Mouse (Mus musculus) myocyte (in vitro differentiated cells): ENCODE measurements at regions not wholly inside any gene's neighbourhood (a gene's known extent, or its start where the extent isn't known, plus 50 kb on each side); places are given as distances from the start of the nearest gene placed in this dataset.

Experiments used
- H3K27me3 ChIP-seq: one replicate; pipeline ENCODE4 v1.6.1; 2011; ENCODE audit not compliant: control insufficient read depth, insufficient read depth, insufficient read length
- H3K36me3 ChIP-seq: one replicate; pipeline ENCODE4 v1.6.1; 2011; ENCODE audit not compliant: control insufficient read depth, insufficient read depth
- H3K4me2 ChIP-seq: one replicate; pipeline ENCODE4 v1.6.1; 2011; ENCODE audit warnings: low read depth, control low read depth
- H3K4me3 ChIP-seq: one replicate; pipeline ENCODE4 v1.5.1; 2011; ENCODE audit warnings: mild to moderate bottlenecking, control low read depth, moderate library complexity
- H3K79me2 ChIP-seq: one replicate; pipeline ENCODE4 v1.6.1; 2011; ENCODE audit not compliant: control insufficient read depth, insufficient read depth
- H3ac ChIP-seq: one replicate; pipeline ENCODE4 v1.6.1; 2011; ENCODE audit not compliant: control insufficient read depth, insufficient read length
- CEBPB ChIP-seq: IDR thresholded peaks from 2 replicates; pipeline ENCODE4 v1.6.1; 2011; ENCODE audit warnings: mild to moderate bottlenecking, moderate library complexity; ENCODE audit not compliant: poor library complexity, insufficient read depth, severe bottlenecking
- E2F4 ChIP-seq: IDR thresholded peaks from one replicate; pipeline ENCODE4 v1.6.1; 2011; ENCODE audit warnings: mild to moderate bottlenecking, control low read depth, moderate library complexity; ENCODE audit not compliant: insufficient read depth
- MAX ChIP-seq: IDR thresholded peaks from one replicate; pipeline ENCODE4 v1.6.1; 2011; ENCODE audit warnings: low read depth, mild to moderate bottlenecking, control low read depth
- MYOD1 ChIP-seq, 3 experiments: IDR thresholded peaks; one replicate each; pipeline ENCODE4 v1.6.1; 2011; ENCODE audit warnings: control low read depth in 2 of 3, low read depth in 2 of 3, mild to moderate bottlenecking in 2 of 3, moderate library complexity in 1 of 3; ENCODE audit not compliant: insufficient read length in 2 of 3, control insufficient read depth in 1 of 3
- MYOG ChIP-seq, 3 experiments: IDR thresholded peaks; one replicate each; pipeline ENCODE4 v1.6.1; 2011; ENCODE audit warnings: control low read depth in 2 of 3, low read depth in 2 of 3, mild to moderate bottlenecking in 2 of 3; ENCODE audit not compliant: insufficient read length in 2 of 3, control insufficient read depth in 1 of 3, insufficient read depth in 1 of 3
- POLR2A ChIP-seq: IDR thresholded peaks from one replicate; pipeline ENCODE4 v1.6.1; 2011; ENCODE audit warnings: low read depth, mild to moderate bottlenecking, control low read depth, moderate library complexity; ENCODE audit not compliant: insufficient read length
- POLR2AphosphoS2 ChIP-seq: IDR thresholded peaks from one replicate; pipeline ENCODE4 v1.6.1; 2011; ENCODE audit warnings: low read depth, control low read depth; ENCODE audit not compliant: insufficient read length
- REST ChIP-seq: IDR thresholded peaks from one replicate; pipeline ENCODE4 v1.6.1; 2011; ENCODE audit warnings: mild to moderate bottlenecking, control low read depth, moderate library complexity; ENCODE audit not compliant: insufficient read depth, insufficient read length
- SRF ChIP-seq: IDR thresholded peaks from one replicate; pipeline ENCODE4 v1.6.1; 2011; ENCODE audit warnings: low read depth; ENCODE audit not compliant: control insufficient read depth, insufficient read length
- TCF12 ChIP-seq: IDR thresholded peaks from one replicate; pipeline ENCODE4 v1.6.1; 2011; ENCODE audit warnings: mild to moderate bottlenecking, control low read depth; ENCODE audit not compliant: poor library complexity, insufficient read depth, severe bottlenecking
- TCF3 ChIP-seq: IDR thresholded peaks from one replicate; pipeline ENCODE4 v1.6.1; 2011; ENCODE audit warnings: low read depth, control low read depth; ENCODE audit not compliant: insufficient read length
- USF1 ChIP-seq: IDR thresholded peaks from one replicate; pipeline ENCODE4 v1.6.1; 2011; ENCODE audit warnings: low read depth, mild to moderate bottlenecking, control low read depth, moderate library complexity

DNA sequence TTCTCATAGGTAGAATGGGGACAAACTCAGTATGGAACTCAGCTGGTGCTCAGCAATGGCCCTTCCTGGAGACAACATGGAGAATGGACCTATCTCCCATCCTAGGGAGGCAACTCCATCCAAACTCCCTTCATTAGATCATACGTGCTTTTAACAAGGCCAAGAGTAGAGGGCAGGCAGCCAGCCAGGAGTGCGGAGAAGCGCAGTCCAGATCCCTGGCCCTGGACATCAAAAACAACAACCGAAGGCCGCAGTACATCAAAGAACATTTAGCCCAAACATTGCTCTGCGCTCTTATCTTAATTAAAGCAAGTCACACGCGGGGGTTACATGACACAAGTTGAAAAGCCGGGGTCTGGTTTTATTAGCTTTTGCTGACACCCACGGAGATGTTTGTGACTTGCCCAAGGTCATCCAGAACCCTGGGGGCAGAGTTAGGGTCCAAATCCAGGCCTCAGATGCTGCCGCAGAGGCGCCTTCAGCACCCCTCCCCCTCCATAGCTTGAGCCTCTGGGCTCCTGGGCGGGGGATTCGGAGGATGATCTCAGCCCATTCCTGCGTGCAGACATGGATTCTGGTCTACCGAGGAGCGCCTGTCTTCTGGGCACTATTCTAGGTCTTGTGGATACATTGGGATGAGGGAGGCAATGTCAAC, 90.6 kb upstream of the Zbtb40 start:
- no peak overlapping the region for H3K4me2 ChIP-seq
- no peak overlapping the region for H3ac ChIP-seq
- TF ChIP-seq REST (no peak), POLR2A (no peak), CEBPB (no peak), MYOD1 (IDR thresholded peaks at IDR 0.05; ENCODE audit: control insufficient read depth in 1 of 3, insufficient read length in 2 of 3, low read depth in 2 of 3) (no peak), TCF12 (no peak), MAX (no peak), POLR2AphosphoS2 (no peak)
- H3K36me3 ChIP-seq: no peaks in the 10 kb centered on the region
- H3K4me3 ChIP-seq: no peak overlapping the region
- H3K79me2 ChIP-seq: no peaks in the 10 kb centered on the region
- H3K27me3 ChIP-seq: peaks cover 4% of the 10 kb centered on the region

DNA sequence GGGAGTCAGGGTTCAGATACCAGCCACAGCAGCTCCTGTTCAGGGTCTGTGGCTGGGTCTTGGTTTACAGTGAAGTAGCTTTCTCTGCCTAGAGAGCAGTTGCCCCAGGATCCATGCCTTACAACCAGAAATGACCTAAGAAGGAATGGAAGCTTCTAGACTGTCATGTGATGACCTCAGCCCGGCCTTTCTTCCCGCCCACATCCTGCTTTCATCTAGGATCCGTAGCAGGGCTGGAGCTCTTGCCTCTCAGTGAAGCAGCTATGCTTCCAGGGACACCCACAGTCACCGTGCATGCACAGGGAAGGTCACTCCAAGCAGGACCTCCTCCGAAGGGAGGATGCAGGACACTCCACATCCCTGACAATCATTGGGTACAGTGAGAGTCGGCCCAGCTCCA, 89.5 kb upstream of the Zbtb40 start:
- no peak for TF ChIP-seq REST
- no peak for TF ChIP-seq MAX
- TF ChIP-seq USF1: peak; percentile 44
- peak in 1 of 3 experiments; percentile 7 for TF ChIP-seq MYOG (IDR thresholded peaks at IDR 0.05; ENCODE audit: control insufficient read depth in 1 of 3, insufficient read depth in 1 of 3, insufficient read length in 2 of 3, low read depth in 2 of 3)
- TF ChIP-seq POLR2AphosphoS2: no peak
- no peak for TF ChIP-seq E2F4
- TF ChIP-seq MYOD1 (IDR thresholded peaks at IDR 0.05; ENCODE audit: control insufficient read depth in 1 of 3, insufficient read length in 2 of 3, low read depth in 2 of 3): peak in 1 of 3 experiments; percentile 39
- Histone ChIP-seq H3ac (no peak overlapping the region), H3K36me3 (no peaks in the 10 kb centered on the region), H3K79me2 (no peaks in the 10 kb centered on the region), H3K4me2 (no peak overlapping the region), H3K27me3 (peaks cover 4% of the 10 kb centered on the region), H3K4me3 (no peak overlapping the region)

DNA sequence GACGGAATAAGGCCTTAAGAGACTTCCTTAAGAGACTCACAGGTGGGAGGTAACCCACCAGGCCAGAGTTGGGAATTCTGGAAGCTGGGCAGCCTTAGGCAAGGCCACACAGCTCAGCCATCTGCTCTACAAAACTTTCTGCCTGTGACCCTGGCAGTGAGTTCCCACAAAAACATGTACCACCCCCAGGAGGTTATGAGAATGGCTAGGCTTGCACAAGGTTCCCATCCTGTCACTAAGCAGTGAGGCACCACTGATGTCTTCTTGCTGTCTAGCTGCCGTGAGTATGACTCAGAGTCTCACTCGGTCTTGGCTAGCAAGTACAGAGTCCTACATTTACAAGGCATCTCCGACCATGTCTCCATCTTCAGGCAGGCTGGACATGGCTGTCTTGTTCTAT, 87.7 kb upstream of the Zbtb40 start:
- TF ChIP-seq MYOD1 (IDR thresholded peaks at IDR 0.05; ENCODE audit: control insufficient read depth in 1 of 3, insufficient read length in 2 of 3, low read depth in 2 of 3) (no peak), E2F4 (no peak), SRF (no peak), TCF12 (no peak), MAX (no peak), MYOG (IDR thresholded peaks at IDR 0.05; ENCODE audit: control insufficient read depth in 1 of 3, insufficient read depth in 1 of 3, insufficient read length in 2 of 3, low read depth in 2 of 3) (no peak), USF1 (no peak), TCF3 (no peak), POLR2AphosphoS2 (no peak), CEBPB (no peak)
- H3K36me3 ChIP-seq: no peaks in the 10 kb centered on the region
- no peak overlapping the region for H3ac ChIP-seq
- H3K79me2 ChIP-seq: no peaks in the 10 kb centered on the region
- H3K4me3 ChIP-seq: no peak overlapping the region
- H3K27me3 ChIP-seq: no peaks in the 10 kb centered on the region
- no peak overlapping the region for H3K4me2 ChIP-seq

DNA sequence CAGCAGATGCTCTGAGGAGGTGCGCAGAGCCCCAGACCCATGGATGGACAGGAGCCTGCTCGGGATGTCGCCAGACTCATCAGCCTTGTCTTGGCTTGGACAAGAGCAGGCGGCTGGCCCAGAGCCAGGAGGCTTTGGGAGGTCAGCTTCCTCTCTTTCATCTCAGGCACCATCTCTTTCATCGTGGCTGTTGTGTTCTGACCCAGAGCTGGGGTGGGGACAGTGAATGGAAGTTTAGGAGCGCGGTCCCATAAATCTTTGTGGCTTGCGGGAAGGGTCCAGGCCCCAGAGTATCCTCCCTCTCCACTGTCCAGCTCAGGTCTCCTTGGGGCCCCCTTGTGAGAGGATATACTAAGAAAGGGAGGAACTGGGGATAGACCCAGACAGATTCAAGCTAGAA, 87.2 kb upstream of the Zbtb40 start:
- Histone ChIP-seq H3K4me2 (no peak overlapping the region), H3K27me3 (no peaks in the 10 kb centered on the region), H3K79me2 (no peaks in the 10 kb centered on the region), H3K36me3 (no peaks in the 10 kb centered on the region), H3K4me3 (no peak overlapping the region), H3ac (no peak overlapping the region)
- TF ChIP-seq MAX (no peak), MYOG (IDR thresholded peaks at IDR 0.05; ENCODE audit: control insufficient read depth in 1 of 3, insufficient read depth in 1 of 3, insufficient read length in 2 of 3, low read depth in 2 of 3) (no peak), USF1 (no peak), SRF (no peak), REST (no peak), MYOD1 (IDR thresholded peaks at IDR 0.05; ENCODE audit: control insufficient read depth in 1 of 3, insufficient read length in 2 of 3, low read depth in 2 of 3) (no peak), POLR2A (no peak), POLR2AphosphoS2 (no peak), TCF12 (no peak), E2F4 (no peak), CEBPB (no peak)

- Histone ChIP-seq H3ac (no peak overlapping the region), H3K36me3 (no peaks in the 10 kb centered on the region), H3K4me3 (no peak overlapping the region), H3K4me2 (no peak overlapping the region), H3K79me2 (no peaks in the 10 kb centered on the region), H3K27me3 (no peaks in the 10 kb centered on the region)
- TF ChIP-seq CEBPB: no peak
- no peak for TF ChIP-seq REST
- TF ChIP-seq SRF: no peak
- TF ChIP-seq MYOG (IDR thresholded peaks at IDR 0.05; ENCODE audit: control insufficient read depth in 1 of 3, insufficient read depth in 1 of 3, insufficient read length in 2 of 3, low read depth in 2 of 3): no peak
- TF ChIP-seq POLR2AphosphoS2: no peak
- no peak for TF ChIP-seq MAX
- no peak for TF ChIP-seq E2F4
- no peak for TF ChIP-seq POLR2A
- no peak for TF ChIP-seq TCF3
- no peak for TF ChIP-seq MYOD1 (IDR thresholded peaks at IDR 0.05; ENCODE audit: control insufficient read depth in 1 of 3, insufficient read length in 2 of 3, low read depth in 2 of 3)
- TF ChIP-seq USF1: no peak
- TF ChIP-seq TCF12: no peak
These were observed 86.0 kb upstream of the Zbtb40 start for GRCm38 (mm10) chr4:137134553-137134952.
